Mouse (Mus musculus) heart, embryonic 12.5 days (tissue): ENCODE measurements at regions not wholly inside any gene's neighbourhood (a gene's known extent, or its start where the extent isn't known, plus 50 kb on each side); places are given as distances from the start of the nearest gene placed in this dataset.

Experiments used
- ATAC-seq: fragments of 200-750 bp; cut with Nextera tagmentation; 2 replicates; pipeline ENCODE4 v1.8.0; 2017; ENCODE audit warnings: moderate TSS enrichment, moderate library complexity; ENCODE audit not compliant: insufficient number of reproducible peaks, low FRiP score
- H3K27ac ChIP-seq: fragments of 300-500 bp; sonication (generic); 2 replicates; pipeline ENCODE4 v1.5.1; 2016; ENCODE audit warnings: mild to moderate bottlenecking, moderate library complexity; ENCODE audit not compliant: poor library complexity, severe bottlenecking
- H3K27me3 ChIP-seq: fragments of 300-500 bp; sonication (generic); replicated peaks from 2 replicates; pipeline ENCODE4 v1.6.1; 2016; ENCODE audit warnings: mild to moderate bottlenecking, moderate library complexity
- H3K36me3 ChIP-seq: fragments of 300-500 bp; sonication (generic); 2 replicates; pipeline ENCODE4 v1.6.1; 2016; ENCODE audit warnings: mild to moderate bottlenecking, moderate library complexity
- H3K4me1 ChIP-seq: fragments of 300-500 bp; sonication (generic); replicated peaks from 2 replicates; pipeline ENCODE4 v1.6.1; 2016; ENCODE audit warnings: mild to moderate bottlenecking
- H3K4me2 ChIP-seq: fragments of 300-500 bp; sonication (generic); 2 replicates; pipeline ENCODE4 v1.6.1; 2016; ENCODE audit warnings: mild to moderate bottlenecking, moderate library complexity
- H3K4me3 ChIP-seq: fragments of 300-500 bp; sonication (generic); 2 replicates; pipeline ENCODE4 v1.5.1; 2016; ENCODE audit warnings: mild to moderate bottlenecking
- H3K9ac ChIP-seq: fragments of 300-500 bp; sonication (generic); 2 replicates; pipeline ENCODE4 v1.6.1; 2016; ENCODE audit warnings: mild to moderate bottlenecking, moderate library complexity
- H3K9me3 ChIP-seq: fragments of 300-500 bp; sonication (generic); replicated peaks from 2 replicates; pipeline ENCODE4 v1.6.1; 2016; ENCODE audit warnings: mild to moderate bottlenecking, moderate library complexity
- WGBS: fragments of 180-500 bp; shearing (Covaris S2); methylation state at CpG from one replicate; pipeline ENCODE4 v1.1.7; 2016; 5-methylcytosine and 5-hydroxymethylcytosine counted together

GRCm38 (mm10) chr12:33851736-33852135, 76.5 kb upstream of the Ferd3l start:
- Histone ChIP-seq H3K36me3 (no peaks in the 10 kb centered on the region), H3K4me1 (0 out of 2 replicates have a peak, but pooled peaks cover 3% of the 10 kb centered on the region), H3K9ac (no peak overlapping the region), H3K4me3 (no peak overlapping the region), H3K9me3 (no peaks in the 10 kb centered on the region), H3K27ac (no peak overlapping the region), H3K27me3 (no peaks in the 10 kb centered on the region), H3K4me2 (no peak overlapping the region)
- WGBS = 88% methylated on average over 1 of the region's 1 CpGs
- ATAC-seq = no peak
